Mouse (Mus musculus): ENCODE results near the gene Ctsh. TPM values are rescaled to one million over a fixed set of nuclear protein-coding genes. Genes with fewer than 3 reads are reported as not detected.
"Not testable (repeated sequence)": the region's sequence is repeated elsewhere in the genome, so short reads cannot be mapped to it uniquely, and the experiment has no call there.

The Ctsh gene
- polyA plus RNA-seq, 1 experiment from 2014 or later = 56.6 TPM

GRCm38 (mm10) chr9:90056716-90057115, 2.8 kb downstream of the Ctsh start:
- no peak for ATAC-seq (ENCODE audit: insufficient number of reproducible peaks, insufficient read depth, low FRiP score, low read depth)
- H3K27me3 ChIP-seq (ENCODE audit: control insufficient read depth, insufficient read depth, low read length) = no peaks in the 10 kb centered on the region
- 78% methylated on average over 2 of the region's 2 CpGs for WGBS
- H3K36me3 ChIP-seq (ENCODE audit: control insufficient read depth, insufficient read depth, low read length) = no peaks in the 10 kb centered on the region
- no peak overlapping the region for H3K4me3 ChIP-seq (ENCODE audit: control insufficient read depth in 1 of 2, insufficient read depth in 1 of 2, low read depth in 1 of 2, low read length in 2 of 2)
- no peak overlapping the region for H3K4me2 ChIP-seq (ENCODE audit: low read length)
- no peaks in the 10 kb centered on the region for H3K4me1 ChIP-seq (ENCODE audit: control insufficient read depth in 2 of 2, insufficient read depth in 2 of 2, low read length in 2 of 2)
- H3K9me3 ChIP-seq (ENCODE audit: control insufficient read depth, low read length) = no peaks in the 10 kb centered on the region
- no peak overlapping the region for H3K27ac ChIP-seq (replicated peaks in 1 of 2; ENCODE audit: control insufficient read depth in 1 of 2, insufficient read depth in 1 of 2, low read depth in 2 of 2, low read length in 2 of 2)
- no peak overlapping the region for H3K9ac ChIP-seq (ENCODE audit: low read length)

- Histone ChIP-seq H3K9ac (ENCODE audit: low read length) (no peak overlapping the region), H3K27me3 (ENCODE audit: control insufficient read depth, insufficient read depth, low read length) (no peaks in the 10 kb centered on the region), H3K27ac (replicated peaks in 1 of 2; ENCODE audit: control insufficient read depth in 1 of 2, insufficient read depth in 1 of 2, low read depth in 2 of 2, low read length in 2 of 2) (no peak overlapping the region), H3K9me3 (ENCODE audit: control insufficient read depth, low read length) (no peaks in the 10 kb centered on the region), H3K4me3 (ENCODE audit: control insufficient read depth in 1 of 2, insufficient read depth in 1 of 2, low read depth in 1 of 2, low read length in 2 of 2) (no peak overlapping the region), H3K4me2 (ENCODE audit: low read length) (no peak overlapping the region), H3K4me1 (ENCODE audit: control insufficient read depth in 2 of 2, insufficient read depth in 2 of 2, low read length in 2 of 2) (no peaks in the 10 kb centered on the region), H3K36me3 (ENCODE audit: control insufficient read depth, insufficient read depth, low read length) (no peaks in the 10 kb centered on the region)
- ATAC-seq (ENCODE audit: insufficient number of reproducible peaks, insufficient read depth, low FRiP score, low read depth) = no peak
- 74% methylated on average over 9 of the region's 9 CpGs for WGBS
Observed at GRCm38 (mm10) chr9:90059828-90060573, 6.0 kb downstream of the Ctsh start.

- Histone ChIP-seq H3K36me3 (ENCODE audit: control insufficient read depth, insufficient read depth, low read length) (no peaks in the 10 kb centered on the region), H3K9ac (ENCODE audit: low read length) (no peak overlapping the region), H3K4me1 (ENCODE audit: control insufficient read depth in 2 of 2, insufficient read depth in 2 of 2, low read length in 2 of 2) (no peaks in the 10 kb centered on the region), H3K4me2 (ENCODE audit: low read length) (no peak overlapping the region), H3K27me3 (ENCODE audit: control insufficient read depth, insufficient read depth, low read length) (no peaks in the 10 kb centered on the region), H3K27ac (replicated peaks in 1 of 2; ENCODE audit: control insufficient read depth in 1 of 2, insufficient read depth in 1 of 2, low read depth in 2 of 2, low read length in 2 of 2) (no peak overlapping the region), H3K4me3 (ENCODE audit: control insufficient read depth in 1 of 2, insufficient read depth in 1 of 2, low read depth in 1 of 2, low read length in 2 of 2) (no peak overlapping the region), H3K9me3 (ENCODE audit: control insufficient read depth, low read length) (no peaks in the 10 kb centered on the region)
- ATAC-seq (ENCODE audit: insufficient number of reproducible peaks, insufficient read depth, low FRiP score, low read depth) = no peak
- WGBS = 71% methylated on average over 2 of the region's 2 CpGs
Observed at GRCm38 (mm10) chr9:90060574-90060875, 6.6 kb downstream of the Ctsh start.

- H3K4me3 ChIP-seq (ENCODE audit: control insufficient read depth in 1 of 2, insufficient read depth in 1 of 2, low read depth in 1 of 2, low read length in 2 of 2); H3K9me3 ChIP-seq (ENCODE audit: control insufficient read depth, low read length); H3K9ac ChIP-seq (ENCODE audit: low read length); H3K27me3 ChIP-seq (ENCODE audit: control insufficient read depth, insufficient read depth, low read length); H3K27ac ChIP-seq (replicated peaks in 1 of 2; ENCODE audit: control insufficient read depth in 1 of 2, insufficient read depth in 1 of 2, low read depth in 2 of 2, low read length in 2 of 2); ATAC-seq (ENCODE audit: insufficient number of reproducible peaks, insufficient read depth, low FRiP score, low read depth); H3K4me1 ChIP-seq (ENCODE audit: control insufficient read depth in 2 of 2, insufficient read depth in 2 of 2, low read length in 2 of 2); H3K36me3 ChIP-seq (ENCODE audit: control insufficient read depth, insufficient read depth, low read length); H3K4me2 ChIP-seq (ENCODE audit: low read length): not testable (repeated sequence)
- WGBS = 83% methylated on average over 5 of the region's 5 CpGs
Observed at GRCm38 (mm10) chr9:90060932-90061331, 7.0 kb downstream of the Ctsh start.

- no peaks in the 10 kb centered on the region for H3K36me3 ChIP-seq (ENCODE audit: control insufficient read depth, insufficient read depth, low read length)
- no peak overlapping the region for H3K4me2 ChIP-seq (ENCODE audit: low read length)
- H3K27ac ChIP-seq (replicated peaks in 1 of 2; ENCODE audit: control insufficient read depth in 1 of 2, insufficient read depth in 1 of 2, low read depth in 2 of 2, low read length in 2 of 2) = no peak overlapping the region
- H3K27me3 ChIP-seq (ENCODE audit: control insufficient read depth, insufficient read depth, low read length) = no peaks in the 10 kb centered on the region
- H3K9ac ChIP-seq (ENCODE audit: low read length) = no peak overlapping the region
- no peaks in the 10 kb centered on the region for H3K9me3 ChIP-seq (ENCODE audit: control insufficient read depth, low read length)
- WGBS = 59% methylated on average over 2 of the region's 2 CpGs
- no peaks in the 10 kb centered on the region for H3K4me1 ChIP-seq (ENCODE audit: control insufficient read depth in 2 of 2, insufficient read depth in 2 of 2, low read length in 2 of 2)
- H3K4me3 ChIP-seq (ENCODE audit: control insufficient read depth in 1 of 2, insufficient read depth in 1 of 2, low read depth in 1 of 2, low read length in 2 of 2) = no peak overlapping the region
- ATAC-seq (ENCODE audit: insufficient number of reproducible peaks, insufficient read depth, low FRiP score, low read depth) = no peak
Observed at GRCm38 (mm10) chr9:90067341-90067740, 13.4 kb downstream of the Ctsh start.

GRCm38 (mm10) chr9:90068786-90069185, 14.8 kb downstream of the Ctsh start:
- no peak for ATAC-seq (ENCODE audit: insufficient number of reproducible peaks, insufficient read depth, low FRiP score, low read depth)
- no peaks in the 10 kb centered on the region for H3K9me3 ChIP-seq (ENCODE audit: control insufficient read depth, low read length)
- H3K36me3 ChIP-seq (ENCODE audit: control insufficient read depth, insufficient read depth, low read length) = no peaks in the 10 kb centered on the region
- H3K4me3 ChIP-seq (ENCODE audit: control insufficient read depth in 1 of 2, insufficient read depth in 1 of 2, low read depth in 1 of 2, low read length in 2 of 2) = no peak overlapping the region
- no peak overlapping the region for H3K27ac ChIP-seq (replicated peaks in 1 of 2; ENCODE audit: control insufficient read depth in 1 of 2, insufficient read depth in 1 of 2, low read depth in 2 of 2, low read length in 2 of 2)
- H3K4me1 ChIP-seq (ENCODE audit: control insufficient read depth in 2 of 2, insufficient read depth in 2 of 2, low read length in 2 of 2) = no peaks in the 10 kb centered on the region
- H3K9ac ChIP-seq (ENCODE audit: low read length) = no peak overlapping the region
- H3K4me2 ChIP-seq (ENCODE audit: low read length) = no peak overlapping the region
- WGBS = 85% methylated on average over 6 of the region's 6 CpGs
- no peaks in the 10 kb centered on the region for H3K27me3 ChIP-seq (ENCODE audit: control insufficient read depth, insufficient read depth, low read length)

GRCm38 (mm10) chr9:90069485-90069884, 15.5 kb downstream of the Ctsh start:
- Histone ChIP-seq H3K27ac (replicated peaks in 1 of 2; ENCODE audit: control insufficient read depth in 1 of 2, insufficient read depth in 1 of 2, low read depth in 2 of 2, low read length in 2 of 2) (no peak overlapping the region), H3K27me3 (ENCODE audit: control insufficient read depth, insufficient read depth, low read length) (no peaks in the 10 kb centered on the region), H3K9me3 (ENCODE audit: control insufficient read depth, low read length) (no peaks in the 10 kb centered on the region), H3K4me2 (ENCODE audit: low read length) (no peak overlapping the region), H3K36me3 (ENCODE audit: control insufficient read depth, insufficient read depth, low read length) (no peaks in the 10 kb centered on the region), H3K9ac (ENCODE audit: low read length) (no peak overlapping the region), H3K4me1 (ENCODE audit: control insufficient read depth in 2 of 2, insufficient read depth in 2 of 2, low read length in 2 of 2) (no peaks in the 10 kb centered on the region), H3K4me3 (ENCODE audit: control insufficient read depth in 1 of 2, insufficient read depth in 1 of 2, low read depth in 1 of 2, low read length in 2 of 2) (no peak overlapping the region)
- WGBS = 66% methylated on average over 7 of the region's 7 CpGs
- no peak for ATAC-seq (ENCODE audit: insufficient number of reproducible peaks, insufficient read depth, low FRiP score, low read depth)

GRCm38 (mm10) chr9:90070174-90070573, 16.2 kb downstream of the Ctsh start:
- H3K4me2 ChIP-seq (ENCODE audit: low read length) = no peak overlapping the region
- H3K4me3 ChIP-seq (ENCODE audit: control insufficient read depth in 1 of 2, insufficient read depth in 1 of 2, low read depth in 1 of 2, low read length in 2 of 2) = no peak overlapping the region
- no peaks in the 10 kb centered on the region for H3K36me3 ChIP-seq (ENCODE audit: control insufficient read depth, insufficient read depth, low read length)
- no peak for ATAC-seq (ENCODE audit: insufficient number of reproducible peaks, insufficient read depth, low FRiP score, low read depth)
- no peak overlapping the region for H3K9ac ChIP-seq (ENCODE audit: low read length)
- no peaks in the 10 kb centered on the region for H3K27me3 ChIP-seq (ENCODE audit: control insufficient read depth, insufficient read depth, low read length)
- no peaks in the 10 kb centered on the region for H3K4me1 ChIP-seq (ENCODE audit: control insufficient read depth in 2 of 2, insufficient read depth in 2 of 2, low read length in 2 of 2)
- no peak overlapping the region for H3K27ac ChIP-seq (replicated peaks in 1 of 2; ENCODE audit: control insufficient read depth in 1 of 2, insufficient read depth in 1 of 2, low read depth in 2 of 2, low read length in 2 of 2)
- WGBS = 76% methylated on average over 7 of the region's 7 CpGs
- no peaks in the 10 kb centered on the region for H3K9me3 ChIP-seq (ENCODE audit: control insufficient read depth, low read length)
